Mouse (Mus musculus): Measurements from ENCODE around the gene Tmtc2.

DNA sequence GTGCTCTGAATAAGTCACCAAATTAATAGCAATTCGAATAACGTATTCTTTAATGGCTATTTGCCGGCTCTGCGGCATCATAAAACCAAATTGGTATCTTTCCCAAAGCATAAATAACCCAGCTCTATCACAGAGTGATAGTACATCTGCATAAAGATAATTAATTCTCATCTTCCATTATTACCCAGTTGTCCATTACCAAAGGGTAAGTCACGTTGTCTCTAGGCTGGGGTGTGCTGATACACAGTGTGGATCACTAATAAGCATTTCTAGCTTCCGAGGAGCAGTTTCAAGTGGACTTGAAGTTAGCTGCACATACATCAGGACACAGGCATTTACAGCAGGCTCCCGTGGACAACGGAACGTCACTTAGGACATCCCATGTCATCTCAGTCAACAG is 56.1 kb downstream of the Tmtc2 start:
- TF ChIP-seq CTCF (IDR thresholded peaks at IDR 0.05; ENCODE audit: low read depth, low read length) (no peak), POLR2A (IDR thresholded peaks at IDR 0.05; ENCODE audit: extremely low read depth, insufficient read depth, low read length) (no peak)
